Mouse (Mus musculus) forebrain, embryonic 12.5 days (tissue): Measurements from ENCODE around the gene Vwa7. TPM values are rescaled to one million over a fixed set of nuclear protein-coding genes. Genes with fewer than 3 reads are reported as not detected.
"Not testable (repeated sequence)": the region's sequence is repeated elsewhere in the genome, so short reads cannot be mapped to it uniquely, and the experiment has no call there.

Experiments
- ATAC-seq: fragments of 200-750 bp; cut with Nextera tagmentation; 2 replicates; pipeline ENCODE4 v1.8.0; 2017; ENCODE audit warnings: moderate TSS enrichment; ENCODE audit not compliant: low FRiP score
- H3K27ac ChIP-seq: fragments of 300-500 bp; sonication (generic); 2 replicates; pipeline ENCODE4 v1.5.1; 2016; ENCODE audit warnings: mild to moderate bottlenecking
- H3K27me3 ChIP-seq: fragments of 300-500 bp; sonication (generic); 2 replicates; pipeline ENCODE4 v1.6.1; 2016; ENCODE audit warnings: mild to moderate bottlenecking
- H3K36me3 ChIP-seq: fragments of 300-500 bp; sonication (generic); replicated peaks from 2 replicates; pipeline ENCODE4 v1.6.1; 2016; ENCODE audit warnings: mild to moderate bottlenecking
- H3K4me1 ChIP-seq: fragments of 300-500 bp; sonication (generic); 2 replicates; pipeline ENCODE4 v1.6.1; 2016
- H3K4me2 ChIP-seq: fragments of 300-500 bp; sonication (generic); 2 replicates; pipeline ENCODE4 v1.6.1; 2016; ENCODE audit warnings: mild to moderate bottlenecking, moderate library complexity
- H3K4me3 ChIP-seq: fragments of 300-500 bp; sonication (generic); replicated peaks from 2 replicates; pipeline ENCODE4 v1.5.1; 2016; ENCODE audit warnings: mild to moderate bottlenecking
- H3K9ac ChIP-seq: fragments of 300-500 bp; sonication (generic); 2 replicates; pipeline ENCODE4 v1.6.1; 2016; ENCODE audit warnings: mild to moderate bottlenecking
- H3K9me3 ChIP-seq: fragments of 300-500 bp; sonication (generic); 2 replicates; pipeline ENCODE4 v1.6.1; 2016
- WGBS: fragments of 180-500 bp; shearing (Covaris S2); methylation state at CpG from one replicate; pipeline ENCODE4 v1.1.7; 2016; 5-methylcytosine and 5-hydroxymethylcytosine counted together
- polyA plus RNA-seq: library from polyadenylated mRNA; unstranded; fragments of >200 nt; fragmentation: Nextera tagmentation; extraction: Ambion mirVana; gene quantifications from 2 replicates; pipeline ENCODE4 v1.2.1, GENCODE M21; 2016

Gene Vwa7
- polyA plus RNA-seq: 0.17 and 0.27 TPM in 2 replicates

- Histone ChIP-seq H3K4me1 (peaks cover 8% of the 10 kb centered on the region), H3K9me3 (no peaks in the 10 kb centered on the region), H3K4me3 (0 out of 2 replicates have a peak within 1 kb of the TSS, but pooled peaks have one; percentile 0), H3K4me2 (no peak within 1 kb of the TSS), H3K36me3 (peaks cover 61% of the 10 kb centered on the region), H3K27me3 (no peaks in the 10 kb centered on the region), H3K27ac (peak within 1 kb of the TSS; percentile 46; the same call in 1 of the 2 replicates), H3K9ac (no peak within 1 kb of the TSS)
- WGBS: 62% methylated on average over 12 of the region's 12 CpGs
- ATAC-seq: peak; percentile 31; the same call in 1 of the 2 replicates
Measured at GRCm38 (mm10) chr17:35016376-35016775, at the start of gene Vwa7. Vwa7 (plus strand) TSS chr17:35016579.

- not testable (repeated sequence) for H3K36me3 ChIP-seq, H3K4me2 ChIP-seq, H3K9me3 ChIP-seq, H3K9ac ChIP-seq, ATAC-seq, H3K27ac ChIP-seq, H3K4me3 ChIP-seq, H3K4me1 ChIP-seq
- H3K27me3 ChIP-seq: peaks cover 46% of the 10 kb centered on the region
- 75% methylated on average over 9 of the region's 11 CpGs for WGBS
Measured at GRCm38 (mm10) chr17:34969822-34970221, 46.6 kb upstream of the Vwa7 start, which contains the start of gene Gm20481. Gm20481 (plus strand) TSS chr17:34969912.

- H3K4me1 ChIP-seq, H3K4me2 ChIP-seq, H3K27ac ChIP-seq, H3K9me3 ChIP-seq, H3K36me3 ChIP-seq, H3K4me3 ChIP-seq, H3K9ac ChIP-seq, ATAC-seq: not testable (repeated sequence)
- peaks cover 41% of the 10 kb centered on the region for H3K27me3 ChIP-seq
- WGBS: 38% methylated on average over 26 of the region's 37 CpGs
Measured at GRCm38 (mm10) chr17:34970850-34971249, 45.5 kb upstream of the Vwa7 start.

GRCm38 (mm10) chr17:34971694-34972068 lies 44.7 kb upstream of the Vwa7 start:
- not testable (repeated sequence) for H3K4me1 ChIP-seq, H3K9ac ChIP-seq, H3K27ac ChIP-seq, H3K36me3 ChIP-seq, H3K9me3 ChIP-seq
- Histone ChIP-seq H3K4me3 (peak overlapping the region; percentile 38), H3K4me2 (peak overlapping the region; percentile 71), H3K27me3 (peaks cover 39% of the 10 kb centered on the region)
- WGBS: 4% methylated on average over 26 of the region's 43 CpGs
- peak; percentile 44; the same call in 1 of the 2 replicates for ATAC-seq

- peak within 1 kb of the TSS; percentile 27; the same call in 1 of the 2 replicates for H3K9ac ChIP-seq
- H3K27me3 ChIP-seq: peaks cover 37% of the 10 kb centered on the region
- H3K4me2 ChIP-seq: peak within 1 kb of the TSS; percentile 71
- not testable (repeated sequence) for H3K4me1 ChIP-seq, H3K9me3 ChIP-seq, H3K36me3 ChIP-seq, H3K27ac ChIP-seq
- ATAC-seq: peak; percentile 95
- H3K4me3 ChIP-seq: peak within 1 kb of the TSS; percentile 38
- WGBS: 1% methylated on average over 27 of the region's 33 CpGs
Measured at GRCm38 (mm10) chr17:34972069-34972749, 44.2 kb upstream of the Vwa7 start, which contains the start of the genes Hspa1a and Hspa1l. Hspa1a (minus strand) TSS chr17:34972156. Hspa1l (plus strand) TSS chr17:34972703.

- Histone ChIP-seq H3K9ac (no peak overlapping the region), H3K4me3 (no peak overlapping the region), H3K4me1 (peaks cover 15% of the 10 kb centered on the region), H3K9me3 (no peaks in the 10 kb centered on the region), H3K27ac (no peak overlapping the region), H3K4me2 (no peak overlapping the region), H3K36me3 (no peaks in the 10 kb centered on the region), H3K27me3 (peaks cover 10% of the 10 kb centered on the region; the same call in 1 of the 2 replicates)
- ATAC-seq: no peak
- WGBS: 88% methylated on average over 3 of the region's 3 CpGs
Measured at GRCm38 (mm10) chr17:34975581-34976492, 40.5 kb upstream of the Vwa7 start.

GRCm38 (mm10) chr17:34977000-34977399 lies 39.4 kb upstream of the Vwa7 start:
- ATAC-seq: no peak

GRCm38 (mm10) chr17:34978239-34978638 lies 38.1 kb upstream of the Vwa7 start:
- WGBS: 91% methylated on average over 27 of the region's 27 CpGs
- H3K9ac ChIP-seq: no peak overlapping the region

More at GRCm38 (mm10) chr17:34977000-34977399, 39.4 kb upstream of the Vwa7 start:
- Histone ChIP-seq H3K9ac (no peak overlapping the region), H3K4me2 (no peak overlapping the region), H3K9me3 (no peaks in the 10 kb centered on the region), H3K4me1 (peaks cover 20% of the 10 kb centered on the region), H3K27ac (no peak overlapping the region), H3K27me3 (peaks cover 10% of the 10 kb centered on the region; the same call in 1 of the 2 replicates), H3K4me3 (no peak overlapping the region), H3K36me3 (no peaks in the 10 kb centered on the region)
- 96% methylated on average over 20 of the region's 20 CpGs for WGBS

GRCm38 (mm10) chr17:34979631-34980030 lies 36.7 kb upstream of the Vwa7 start:
- ATAC-seq: no peak
- peaks cover 28% of the 10 kb centered on the region for H3K4me1 ChIP-seq
- no peaks in the 10 kb centered on the region for H3K27me3 ChIP-seq
- H3K9ac ChIP-seq: no peak overlapping the region
- H3K4me3 ChIP-seq: no peak overlapping the region
- WGBS: 89% methylated on average over 4 of the region's 4 CpGs
- no peak overlapping the region for H3K4me2 ChIP-seq
- no peaks in the 10 kb centered on the region for H3K9me3 ChIP-seq
- H3K27ac ChIP-seq: no peak overlapping the region
- H3K36me3 ChIP-seq: 0 out of 2 replicates have a peak, but pooled peaks cover under 1% of the 10 kb centered on the region

More at GRCm38 (mm10) chr17:34978239-34978638, 38.1 kb upstream of the Vwa7 start:
- no peak for ATAC-seq
- Histone ChIP-seq H3K27ac (no peak overlapping the region), H3K4me1 (peaks cover 25% of the 10 kb centered on the region), H3K9me3 (no peaks in the 10 kb centered on the region), H3K27me3 (peaks cover 3% of the 10 kb centered on the region; the same call in 1 of the 2 replicates), H3K4me3 (no peak overlapping the region), H3K4me2 (no peak overlapping the region), H3K36me3 (no peaks in the 10 kb centered on the region)

- H3K4me3 ChIP-seq: peak overlapping the region; percentile 90
- H3K4me1 ChIP-seq: peaks cover 28% of the 10 kb centered on the region
- peaks cover 10% of the 10 kb centered on the region for H3K36me3 ChIP-seq
- H3K27me3 ChIP-seq: no peaks in the 10 kb centered on the region
- ATAC-seq: no peak
- 21% methylated on average over 2 of the region's 2 CpGs for WGBS
- no peaks in the 10 kb centered on the region for H3K9me3 ChIP-seq
- H3K4me2 ChIP-seq: peak overlapping the region; percentile 88
- H3K9ac ChIP-seq: peak overlapping the region; percentile 90
- 0 out of 2 replicates have a peak overlapping the region, but pooled peaks have one; percentile 38 for H3K27ac ChIP-seq
Measured at GRCm38 (mm10) chr17:34980655-34981054, 35.7 kb upstream of the Vwa7 start.

- Histone ChIP-seq H3K9ac (peak within 1 kb of the TSS; percentile 90), H3K4me3 (peak within 1 kb of the TSS; percentile 90), H3K9me3 (no peaks in the 10 kb centered on the region), H3K4me1 (peaks cover 28% of the 10 kb centered on the region), H3K27me3 (no peaks in the 10 kb centered on the region), H3K36me3 (peaks cover 21% of the 10 kb centered on the region), H3K27ac (peak within 1 kb of the TSS; percentile 98), H3K4me2 (peak within 1 kb of the TSS; percentile 88)
- ATAC-seq: peak; percentile 94
- under 1% methylated on average over 58 of the region's 58 CpGs for WGBS
Measured at GRCm38 (mm10) chr17:34981690-34982180, 34.6 kb upstream of the Vwa7 start, which contains the start of gene Lsm2. Lsm2 (plus strand) TSS chr17:34981862.

- under 1% methylated on average over 15 of the region's 15 CpGs for WGBS
- Histone ChIP-seq H3K9ac (peak overlapping the region; percentile 90), H3K27ac (peak overlapping the region; percentile 98), H3K4me3 (peak overlapping the region; percentile 90), H3K27me3 (no peaks in the 10 kb centered on the region), H3K4me2 (peak overlapping the region; percentile 88), H3K9me3 (no peaks in the 10 kb centered on the region), H3K4me1 (peaks cover 28% of the 10 kb centered on the region), H3K36me3 (peaks cover 22% of the 10 kb centered on the region)
- ATAC-seq: peak; percentile 24
Measured at GRCm38 (mm10) chr17:34982328-34982727, 34.1 kb upstream of the Vwa7 start.
